Mouse (Mus musculus) CH12.LX (cell line): Measurements from ENCODE around the gene Tspan4.

ENCODE experiments used
- CTCF ChIP-seq, 2 experiments: IDR thresholded peaks in 1 of 2; conservative IDR thresholded peaks in 1 of 2; 2 replicates each; pipeline ENCODE4 v1.5.1; 2011 to 2012; ENCODE audit warnings: low read depth in 2 of 2, low read length in 2 of 2, improper control_type of control experiment in 1 of 2, inconsistent platforms in 1 of 2, mild to moderate bottlenecking in 1 of 2, moderate library complexity in 1 of 2
- ELF1 ChIP-seq: IDR thresholded peaks from 2 replicates; pipeline ENCODE4 v1.6.1; 2014; ENCODE audit warnings: low read depth, mild to moderate bottlenecking, inconsistent platforms, low read length, improper control_type of control experiment
- HCFC1 ChIP-seq: IDR thresholded peaks from 2 replicates; pipeline ENCODE4 v1.6.1; 2012; ENCODE audit warnings: low read depth, mild to moderate bottlenecking, inconsistent platforms, low read length, improper control_type of control experiment
- JUND ChIP-seq: conservative IDR thresholded peaks from 2 replicates; pipeline ENCODE4 v1.6.1; 2011; ENCODE audit warnings: low read depth, low read length, improper control_type of control experiment
- MYC ChIP-seq: IDR thresholded peaks from 2 replicates; pipeline ENCODE4 v1.6.1; 2011; ENCODE audit warnings: low read depth, mild to moderate bottlenecking, improper control_type of control experiment, low read length
- POLR2A ChIP-seq: IDR thresholded peaks from 2 replicates; pipeline ENCODE4 v1.6.1; 2011; ENCODE audit warnings: low read depth, mild to moderate bottlenecking, improper control_type of control experiment, low read length
- RAD21 ChIP-seq: IDR thresholded peaks from 2 replicates; pipeline ENCODE4 v1.6.1; 2011; ENCODE audit warnings: low read depth, mild to moderate bottlenecking, low read length, improper control_type of control experiment, moderate library complexity
- SMC3 ChIP-seq: IDR thresholded peaks from 2 replicates; pipeline ENCODE4 v1.6.1; 2011; ENCODE audit warnings: low read depth, low read length, improper control_type of control experiment
- TBP ChIP-seq: conservative IDR thresholded peaks from 2 replicates; pipeline ENCODE4 v1.6.1; 2011; ENCODE audit warnings: low read depth, low read length, improper control_type of control experiment
- USF1 ChIP-seq: IDR thresholded peaks from 2 replicates; pipeline ENCODE4 v1.6.1; 2014; ENCODE audit warnings: low read depth, mild to moderate bottlenecking, inconsistent platforms, low read length, improper control_type of control experiment
- USF2 ChIP-seq: conservative IDR thresholded peaks from 2 replicates; pipeline ENCODE4 v1.6.1; 2011; ENCODE audit warnings: low read depth, low read length, improper control_type of control experiment

GRCm38 (mm10) chr7:141434464-141434863 is 40.6 kb upstream of the Tspan4 start:
- no peak for TF ChIP-seq POLR2A
- no peak for TF ChIP-seq HCFC1
- no peak for TF ChIP-seq ELF1
- TF ChIP-seq USF1: no peak
- no peak for TF ChIP-seq RAD21
- TF ChIP-seq JUND: no peak
- no peak for TF ChIP-seq CTCF (conservative IDR thresholded peaks at IDR 0.05 in 1 of 2, IDR thresholded peaks at IDR 0.05 in 1 of 2; ENCODE audit: low read depth in 2 of 2, low read length in 2 of 2)
- no peak for TF ChIP-seq TBP
- no peak for TF ChIP-seq USF2
- no peak for TF ChIP-seq SMC3
- no peak for TF ChIP-seq MYC
